Comparison of ENCODE assay signal across 27 mouse cellular contexts in the genomic region with DNA sequence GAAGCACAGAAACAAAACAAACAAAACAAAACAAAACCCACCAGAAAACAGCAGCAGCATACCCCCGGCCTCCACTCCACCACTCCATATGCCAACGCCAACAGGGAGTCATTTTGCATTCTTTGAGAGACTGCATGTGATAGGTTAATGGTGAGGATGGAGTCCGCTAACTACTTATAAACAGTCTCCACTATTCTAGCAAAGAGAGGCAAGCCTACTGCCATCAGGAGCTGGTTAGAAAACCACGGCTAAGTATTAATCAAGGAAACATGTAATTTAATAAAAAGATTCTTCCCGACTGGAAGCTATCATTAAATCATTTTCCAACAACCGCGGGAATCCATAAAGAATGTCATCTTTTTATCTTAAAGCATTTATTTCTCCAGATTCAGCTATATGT.
"Had no signal": no experiment of that assay in that cellular context is flagged by ENCODE, and none has a peak within 500 bp of the region (broad histone marks: within the 10 kb centered on the region; RNA-seq: fewer than 3 reads in every experiment).

No protein-coding gene starts in this region.

- H3K27ac ChIP-seq: gastrocnemius, adult 2 months; heart, embryonic 10.5 days; hindbrain, embryonic 10.5 days; hindbrain, embryonic 12.5 days; hindbrain, embryonic 14.5 days; intestine, embryonic 15.5 days; kidney, embryonic 15.5 days; kidney, postnatal 0 days; layer of hippocampus, adult 2 months; left cerebral cortex, adult 2 months; limb, embryonic 10.5 days; limb, embryonic 12.5 days; liver, embryonic 13.5 days; liver, embryonic 15.5 days had no signal

- H3K4me3 ChIP-seq: gastrocnemius, adult 2 months; heart, embryonic 10.5 days; heart, embryonic 12.5 days; hindbrain, embryonic 10.5 days; hindbrain, embryonic 12.5 days; intestine, embryonic 15.5 days; kidney, embryonic 15.5 days; layer of hippocampus, adult 2 months; left cerebral cortex, adult 2 months; limb, embryonic 10.5 days; limb, embryonic 12.5 days; liver, embryonic 13.5 days; liver, embryonic 15.5 days had no signal

- H3K36me3 ChIP-seq: heart, embryonic 10.5 days; heart, embryonic 12.5 days; hindbrain, embryonic 10.5 days; hindbrain, embryonic 12.5 days; intestine, embryonic 15.5 days; kidney, embryonic 15.5 days; limb, embryonic 10.5 days; limb, embryonic 12.5 days; liver, embryonic 13.5 days; liver, embryonic 15.5 days had no signal

- H3K4me1 ChIP-seq: heart, embryonic 10.5 days; heart, embryonic 12.5 days; hindbrain, embryonic 10.5 days; hindbrain, embryonic 12.5 days; intestine, embryonic 15.5 days; kidney, embryonic 15.5 days; limb, embryonic 10.5 days; limb, embryonic 12.5 days; liver, embryonic 13.5 days; liver, embryonic 15.5 days had no signal

- ATAC-seq: hindbrain, embryonic 16.5 days; inflammation-experienced regulatory T-cells, adult 6 months; intestine, embryonic 15.5 days; intestine, postnatal 0 days had no signal

- H3K9ac ChIP-seq: heart, embryonic 12.5 days; hindbrain, embryonic 12.5 days; hindbrain, embryonic 14.5 days; intestine, embryonic 15.5 days; kidney, embryonic 15.5 days; limb, embryonic 12.5 days; liver, embryonic 13.5 days; liver, embryonic 15.5 days had no signal

- H3K4me2 ChIP-seq: heart, embryonic 12.5 days; hindbrain, embryonic 12.5 days; hindbrain, embryonic 14.5 days; intestine, embryonic 15.5 days; kidney, embryonic 15.5 days; limb, embryonic 12.5 days; liver, embryonic 11.5 days; liver, embryonic 13.5 days; liver, embryonic 15.5 days had no signal

- H3K9me3 ChIP-seq: heart, embryonic 10.5 days; heart, embryonic 12.5 days; hindbrain, embryonic 10.5 days; hindbrain, embryonic 12.5 days; intestine, embryonic 15.5 days; kidney, embryonic 15.5 days; limb, embryonic 10.5 days; limb, embryonic 12.5 days; liver, embryonic 13.5 days; liver, embryonic 15.5 days had no signal

- DNase-seq: gastrocnemius, adult 2 months; gastrocnemius, postnatal 10 days; gastrocnemius, postnatal 25 days; heart, adult 18-20 months; heart, postnatal 4 days; kidney, adult 2 months; kidney, adult 9 months; kidney, postnatal 4 days; liver; liver, embryonic 13.5 days had no signal

- H3K27me3 ChIP-seq: heart, embryonic 12.5 days; hindbrain, embryonic 12.5 days; intestine, embryonic 15.5 days; kidney, embryonic 15.5 days; limb, embryonic 12.5 days; liver, embryonic 13.5 days; liver, embryonic 15.5 days had no signal
